Mouse (Mus musculus): ENCODE data around the gene Bcan. TPM values are rescaled to one million over a fixed set of nuclear protein-coding genes. Genes with fewer than 3 reads are reported as not detected.

Gene Bcan
- polyA plus RNA-seq, 1 experiment = 0.95 TPM

DNA sequence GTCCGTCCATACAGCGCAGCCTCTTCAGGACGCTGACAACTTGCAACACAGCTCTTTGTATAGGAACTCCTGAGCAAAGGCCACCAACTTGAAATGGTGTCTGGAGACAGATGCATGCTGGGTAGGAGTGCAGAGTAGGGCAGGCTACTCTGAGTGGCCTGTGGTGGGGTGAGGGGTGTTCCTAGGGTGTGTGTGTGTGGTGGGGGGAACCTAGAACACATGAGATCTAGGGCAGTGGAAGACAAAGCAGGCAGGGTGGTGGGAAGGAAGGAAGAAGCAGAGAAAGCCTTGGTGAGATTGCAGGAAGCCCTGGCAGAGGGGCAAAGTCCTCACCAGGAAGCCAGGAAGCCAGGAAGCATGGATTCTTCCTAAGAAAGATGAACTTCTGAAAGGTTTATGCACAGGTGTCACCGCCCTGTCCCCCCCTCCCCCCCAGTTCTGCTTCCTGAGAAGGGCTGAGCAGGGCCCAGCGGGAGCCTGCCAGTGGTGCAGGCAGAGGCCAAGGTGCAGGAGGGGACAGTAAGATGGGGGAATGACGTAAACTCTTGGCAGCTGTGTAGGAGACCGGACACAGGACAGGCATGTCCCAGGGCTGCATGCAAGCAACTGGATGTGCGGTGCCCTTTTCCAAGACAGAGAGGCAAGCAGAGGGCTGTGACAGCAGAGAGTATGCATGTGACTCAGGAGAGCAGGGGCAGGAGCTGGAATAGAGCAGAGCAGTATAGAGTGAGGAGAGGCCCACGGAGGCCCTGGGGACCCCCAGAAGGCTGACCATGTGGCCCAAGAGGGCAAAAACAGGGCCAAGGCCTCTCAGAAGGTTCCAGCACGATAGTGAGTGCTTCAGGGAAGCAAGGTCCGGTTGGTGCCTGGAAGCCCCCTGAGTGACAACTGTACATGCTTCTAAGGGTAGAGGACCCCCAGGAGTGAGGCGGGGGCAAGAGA is 17.9 kb downstream of the Bcan start:
- no peaks in the 10 kb centered on the region for H3K4me1 ChIP-seq (ENCODE audit: control insufficient read depth, insufficient read depth, low read length)
- H3K27ac ChIP-seq (ENCODE audit: control insufficient read depth, insufficient read depth, low read depth, low read length, poor library complexity) = no peak overlapping the region; the same call in 1 of the 2 replicates
- H3K4me3 ChIP-seq (replicated peaks; ENCODE audit: control insufficient read depth, low read depth, low read length) = no peak overlapping the region
- TF ChIP-seq CTCF (IDR thresholded peaks at IDR 0.05; ENCODE audit: control insufficient read depth, insufficient read depth, low read length) (no peak), POLR2A (IDR thresholded peaks at IDR 0.05; ENCODE audit: borderline replicate concordance, control insufficient read depth, low read depth, low read length) (no peak)
- 33% methylated on average over 12 of the region's 12 CpGs for WGBS

DNA sequence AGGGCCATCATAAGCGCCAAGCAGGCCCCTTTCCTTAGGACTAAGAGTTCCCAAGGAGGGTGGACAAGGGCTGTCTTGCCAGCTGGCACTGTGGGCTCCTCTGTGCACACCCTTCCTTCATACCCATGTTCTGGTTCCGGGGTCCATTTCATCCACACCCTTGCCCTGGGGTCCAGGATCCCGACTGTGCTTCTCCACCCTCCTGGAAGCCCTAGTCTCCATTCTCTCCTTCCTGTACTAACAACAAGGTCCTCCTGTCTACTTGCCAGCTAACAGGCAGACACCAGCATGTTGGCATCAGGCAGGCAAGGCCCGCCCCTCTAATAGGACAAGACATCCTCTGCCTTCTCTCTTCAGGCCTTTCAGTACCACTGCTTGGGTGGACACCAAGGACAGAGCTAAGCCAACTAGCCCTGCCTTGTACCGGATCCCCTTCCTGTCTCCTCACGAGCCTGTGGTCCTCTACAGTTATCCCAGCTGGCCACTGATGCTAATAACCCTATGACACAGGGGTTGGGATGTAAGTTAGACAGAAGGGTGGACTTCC is 18.7 kb downstream of the Bcan start:
- Histone ChIP-seq H3K4me1 (ENCODE audit: control insufficient read depth, insufficient read depth, low read length) (no peaks in the 10 kb centered on the region), H3K4me3 (replicated peaks; ENCODE audit: control insufficient read depth, low read depth, low read length) (no peak overlapping the region), H3K27ac (ENCODE audit: control insufficient read depth, insufficient read depth, low read depth, low read length, poor library complexity) (no peak overlapping the region)
- 73% methylated on average over 6 of the region's 6 CpGs for WGBS
- TF ChIP-seq CTCF (IDR thresholded peaks at IDR 0.05; ENCODE audit: control insufficient read depth, insufficient read depth, low read length) = no peak
- TF ChIP-seq POLR2A (IDR thresholded peaks at IDR 0.05; ENCODE audit: borderline replicate concordance, control insufficient read depth, low read depth, low read length) = no peak

DNA sequence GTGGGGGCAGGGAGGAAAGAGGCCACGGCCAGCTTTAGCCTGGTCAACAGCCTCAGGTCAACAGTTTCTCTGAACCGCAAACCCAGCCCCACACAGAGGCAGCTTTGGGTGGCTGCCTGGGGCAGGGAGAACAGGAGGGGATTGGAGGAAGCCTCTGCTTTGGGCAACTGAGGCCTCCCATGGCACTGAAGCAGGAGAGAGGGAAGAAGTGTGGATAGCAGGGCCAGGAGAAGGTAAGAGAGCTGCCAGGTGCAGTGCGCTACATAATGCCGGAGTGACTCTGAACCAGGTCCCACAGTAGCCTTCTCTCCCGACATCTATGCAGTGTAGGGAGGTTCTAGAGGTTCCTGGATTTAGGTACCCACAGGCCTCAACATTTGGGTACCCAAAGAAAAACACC is 19.3 kb downstream of the Bcan start:
- Histone ChIP-seq H3K27ac (ENCODE audit: control insufficient read depth, insufficient read depth, low read depth, low read length, poor library complexity) (no peak overlapping the region), H3K4me1 (ENCODE audit: control insufficient read depth, insufficient read depth, low read length) (no peaks in the 10 kb centered on the region), H3K4me3 (replicated peaks; ENCODE audit: control insufficient read depth, low read depth, low read length) (no peak overlapping the region)
- TF ChIP-seq CTCF (IDR thresholded peaks at IDR 0.05; ENCODE audit: control insufficient read depth, insufficient read depth, low read length) (no peak), POLR2A (IDR thresholded peaks at IDR 0.05; ENCODE audit: borderline replicate concordance, control insufficient read depth, low read depth, low read length) (no peak)
- 94% methylated on average over 5 of the region's 5 CpGs for WGBS

DNA sequence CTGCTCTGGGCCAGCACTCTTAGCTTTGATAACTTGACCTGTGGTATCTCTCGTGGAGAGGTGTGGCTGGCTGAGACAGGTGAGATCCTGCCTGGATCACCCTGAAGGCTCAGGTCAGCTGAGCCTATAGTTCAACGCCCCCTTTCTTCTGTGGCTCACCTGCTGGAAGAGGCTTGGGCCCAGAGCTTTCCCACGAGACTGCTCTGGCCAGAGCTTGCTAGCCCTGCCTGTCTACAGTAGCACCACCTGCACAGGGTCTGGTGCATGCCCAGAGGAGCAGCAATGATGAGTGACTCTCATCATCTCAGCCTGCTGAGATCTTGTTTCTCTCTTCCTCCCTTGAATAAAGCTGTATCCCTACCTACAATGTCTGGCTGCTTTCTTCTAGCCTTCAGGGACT is 19.9 kb downstream of the Bcan start:
- Histone ChIP-seq H3K4me1 (ENCODE audit: control insufficient read depth, insufficient read depth, low read length) (no peaks in the 10 kb centered on the region), H3K27ac (ENCODE audit: control insufficient read depth, insufficient read depth, low read depth, low read length, poor library complexity) (no peak overlapping the region), H3K4me3 (replicated peaks; ENCODE audit: control insufficient read depth, low read depth, low read length) (no peak overlapping the region)
- TF ChIP-seq CTCF (IDR thresholded peaks at IDR 0.05; ENCODE audit: control insufficient read depth, insufficient read depth, low read length) (no peak), POLR2A (IDR thresholded peaks at IDR 0.05; ENCODE audit: borderline replicate concordance, control insufficient read depth, low read depth, low read length) (no peak)
- 49% methylated on average over 3 of the region's 3 CpGs for WGBS

DNA sequence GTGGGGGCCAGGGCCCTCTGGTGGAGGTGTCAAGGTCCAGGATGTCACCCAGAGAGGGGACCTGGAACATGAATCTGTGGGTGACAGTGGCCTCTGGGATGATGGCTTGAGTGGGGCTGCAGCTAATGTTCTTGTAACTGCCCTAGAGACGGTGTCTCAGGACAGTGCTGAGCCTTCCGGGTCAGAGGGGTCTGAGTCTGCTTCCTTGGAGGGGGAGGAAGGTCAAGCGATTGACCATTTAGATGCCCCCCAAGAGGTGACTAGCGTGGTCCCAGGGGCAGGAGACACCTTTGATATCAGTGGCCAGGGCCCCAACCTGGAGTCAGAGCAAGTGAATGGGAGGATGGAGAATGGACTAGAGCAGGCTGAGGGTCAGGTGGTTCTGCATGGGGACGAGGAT is 20.5 kb downstream of the Bcan start:
- TF ChIP-seq CTCF (IDR thresholded peaks at IDR 0.05; ENCODE audit: control insufficient read depth, insufficient read depth, low read length) (no peak), POLR2A (IDR thresholded peaks at IDR 0.05; ENCODE audit: borderline replicate concordance, control insufficient read depth, low read depth, low read length) (no peak)
- H3K4me1 ChIP-seq (ENCODE audit: control insufficient read depth, insufficient read depth, low read length) = no peaks in the 10 kb centered on the region
- WGBS = 71% methylated on average over 5 of the region's 5 CpGs
- no peak overlapping the region for H3K4me3 ChIP-seq (replicated peaks; ENCODE audit: control insufficient read depth, low read depth, low read length)
- H3K27ac ChIP-seq (ENCODE audit: control insufficient read depth, insufficient read depth, low read depth, low read length, poor library complexity) = no peak overlapping the region

DNA sequence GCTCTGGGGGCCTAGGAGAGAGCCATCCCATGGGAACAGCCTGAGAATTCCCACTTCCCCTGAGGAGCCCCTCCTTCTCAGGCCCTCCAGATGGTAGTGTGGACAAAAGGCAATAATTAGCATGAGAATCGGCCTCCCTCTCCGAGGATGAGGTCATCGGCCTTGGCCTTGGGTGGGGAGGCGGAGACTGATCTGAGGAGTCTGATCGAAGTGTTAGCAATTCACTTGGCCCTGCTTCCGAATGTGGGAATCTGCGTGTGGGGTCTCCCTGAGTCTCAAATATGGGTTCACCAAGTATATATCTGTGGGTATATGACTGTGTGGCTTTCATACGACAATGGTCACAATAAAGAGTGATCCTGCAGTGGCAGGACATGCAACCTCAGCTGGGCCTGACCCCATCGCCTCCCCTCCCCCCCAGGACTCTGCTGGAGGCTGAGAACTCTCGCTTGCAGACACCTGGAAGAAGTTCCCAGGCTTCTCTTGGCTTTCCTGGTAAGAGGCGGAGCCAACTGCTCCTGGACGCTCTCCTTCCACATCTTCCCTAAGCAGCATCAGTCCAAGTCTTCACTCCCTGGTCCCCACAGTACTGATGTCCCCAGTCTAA is 25.5 kb downstream of the Bcan start:
- no peak for TF ChIP-seq POLR2A (IDR thresholded peaks at IDR 0.05; ENCODE audit: borderline replicate concordance, control insufficient read depth, low read depth, low read length)
- no peak for TF ChIP-seq CTCF (IDR thresholded peaks at IDR 0.05; ENCODE audit: control insufficient read depth, insufficient read depth, low read length)
- Histone ChIP-seq H3K27ac (ENCODE audit: control insufficient read depth, insufficient read depth, low read depth, low read length, poor library complexity) (no peak overlapping the region), H3K4me3 (replicated peaks; ENCODE audit: control insufficient read depth, low read depth, low read length) (no peak overlapping the region), H3K4me1 (ENCODE audit: control insufficient read depth, insufficient read depth, low read length) (no peaks in the 10 kb centered on the region)
- 81% methylated on average over 12 of the region's 12 CpGs for WGBS

DNA sequence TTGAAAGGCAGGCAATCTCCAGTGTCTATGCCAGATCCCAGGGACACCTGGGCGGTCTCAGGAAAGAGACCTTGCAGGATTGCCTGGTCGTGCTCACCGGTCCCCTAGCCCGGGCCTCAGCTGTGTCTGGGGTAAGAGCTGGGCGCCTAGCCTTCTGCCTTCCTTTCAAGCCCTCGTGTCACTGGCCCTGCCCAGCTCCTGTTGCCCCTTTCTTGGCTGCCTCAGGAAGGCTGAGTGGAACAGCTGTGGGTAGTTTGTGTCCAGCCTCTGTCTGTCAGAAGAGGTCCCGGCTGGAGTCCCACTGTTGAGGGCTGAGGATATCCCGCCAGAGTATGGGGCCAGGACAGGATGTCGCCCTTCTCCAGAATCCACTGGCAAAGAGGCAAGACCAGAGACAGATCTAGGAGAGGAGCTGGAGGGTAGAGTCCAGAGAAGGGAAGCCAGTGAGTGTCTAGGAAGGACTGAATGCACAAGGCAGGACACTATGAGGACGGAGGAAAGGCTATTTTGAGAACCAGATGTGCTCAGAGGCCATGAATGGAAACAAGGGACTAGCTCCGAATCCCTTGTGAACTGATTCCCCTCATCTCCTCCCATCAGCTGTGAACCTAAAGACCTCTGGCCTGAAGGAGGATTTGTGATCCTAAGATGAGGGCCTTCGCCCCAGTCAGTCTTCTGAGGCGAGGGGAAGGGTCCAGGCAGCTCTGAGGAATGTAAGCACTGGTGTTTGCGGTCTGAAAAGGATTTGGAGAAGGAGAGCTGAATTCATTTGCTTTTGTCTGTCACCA is 26.2 kb downstream of the Bcan start:
- H3K4me1 ChIP-seq (ENCODE audit: control insufficient read depth, insufficient read depth, low read length) = no peaks in the 10 kb centered on the region
- TF ChIP-seq CTCF (IDR thresholded peaks at IDR 0.05; ENCODE audit: control insufficient read depth, insufficient read depth, low read length) (no peak), POLR2A (IDR thresholded peaks at IDR 0.05; ENCODE audit: borderline replicate concordance, control insufficient read depth, low read depth, low read length) (no peak)
- no peak overlapping the region for H3K4me3 ChIP-seq (replicated peaks; ENCODE audit: control insufficient read depth, low read depth, low read length)
- H3K27ac ChIP-seq (ENCODE audit: control insufficient read depth, insufficient read depth, low read depth, low read length, poor library complexity) = no peak overlapping the region
- whole genome bisulfite sequencing = 81% methylated on average over 14 of the region's 14 CpGs

DNA sequence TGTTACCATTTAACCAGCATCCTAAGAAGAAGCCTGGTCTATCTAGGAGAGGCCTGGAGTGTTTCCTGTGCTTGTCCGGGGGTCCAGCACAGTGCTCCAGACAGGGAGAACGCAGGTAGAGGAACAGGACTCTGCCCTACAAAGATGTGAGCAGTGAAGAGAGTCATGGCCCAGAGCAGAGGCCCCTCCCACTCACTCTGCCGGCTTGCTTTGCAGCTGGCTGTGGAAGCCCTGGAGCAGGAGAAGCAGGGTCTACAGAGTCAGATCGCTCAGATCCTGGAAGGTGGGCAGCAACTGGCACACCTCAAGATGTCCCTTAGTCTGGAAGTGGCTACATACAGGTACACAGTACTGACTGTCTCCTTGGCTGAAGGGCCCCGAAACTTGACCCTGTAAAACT is 27.3 kb downstream of the Bcan start:
- TF ChIP-seq CTCF (IDR thresholded peaks at IDR 0.05; ENCODE audit: control insufficient read depth, insufficient read depth, low read length) (no peak), POLR2A (IDR thresholded peaks at IDR 0.05; ENCODE audit: borderline replicate concordance, control insufficient read depth, low read depth, low read length) (no peak)
- no peak overlapping the region for H3K4me3 ChIP-seq (replicated peaks; ENCODE audit: control insufficient read depth, low read depth, low read length)
- 60% methylated on average over 5 of the region's 5 CpGs for WGBS
- H3K27ac ChIP-seq (ENCODE audit: control insufficient read depth, insufficient read depth, low read depth, low read length, poor library complexity) = no peak overlapping the region
- H3K4me1 ChIP-seq (ENCODE audit: control insufficient read depth, insufficient read depth, low read length) = no peaks in the 10 kb centered on the region

All from bone marrow, adult 2 months (tissue).